ENCODE assay signal across 8 mouse cellular contexts in genomic region chr11:21093081-21093815, GRCm38 (mm10). TPM values are rescaled to one million over a fixed set of nuclear protein-coding genes. Genes with fewer than 3 reads are reported as not detected.
A peak's percentile ranks its signal among the peaks of the same experiment; 100 is the strongest.
DNase-seq lines count a peak whose midpoint lies in the region; ATAC-seq and TF ChIP-seq lines count a peak whose summit lies in the region.

No protein-coding gene starts in this region.

- ATAC-seq in limb, embryonic 15.5 days (ENCODE audit: insufficient number of reproducible peaks, low FRiP score, low TSS enrichment, low read depth) = no peak
- no peak for ATAC-seq in stomach, embryonic 16.5 days (ENCODE audit: insufficient read depth, low FRiP score)

- H3K4me1 ChIP-seq in heart, adult 2 months (ENCODE audit: control insufficient read depth, insufficient read depth, low read length) = peaks cover 4% of the 10 kb centered on the region
- peaks cover 3% of the 10 kb centered on the region for H3K4me1 ChIP-seq in testis, adult 2 months (ENCODE audit: control insufficient read depth, insufficient read depth, low read length)
- peaks cover 6% of the 10 kb centered on the region; the same call in 1 of the 2 replicates for H3K4me1 ChIP-seq in limb, embryonic 15.5 days
- H3K4me1 ChIP-seq in stomach, embryonic 16.5 days (ENCODE audit: control insufficient read depth, insufficient read depth, low read length) = peaks cover 10% of the 10 kb centered on the region

- WGBS in heart, adult 2 months = 35% methylated on average over 3 of the region's 3 CpGs
- WGBS in limb, embryonic 15.5 days = 39% methylated on average over 3 of the region's 3 CpGs
- WGBS in stomach, embryonic 16.5 days = 43% methylated on average over 3 of the region's 3 CpGs

- no peaks in the 10 kb centered on the region for H3K27me3 ChIP-seq in heart, adult 2 months (ENCODE audit: control insufficient read depth, insufficient read depth, low read length)
- H3K27me3 ChIP-seq in testis, adult 2 months (ENCODE audit: control insufficient read depth, insufficient read depth, low read length) = no peaks in the 10 kb centered on the region
- H3K27me3 ChIP-seq in limb, embryonic 15.5 days = no peaks in the 10 kb centered on the region
- H3K27me3 ChIP-seq in stomach, embryonic 16.5 days (ENCODE audit: control insufficient read depth, insufficient read depth, low read length) = no peaks in the 10 kb centered on the region

- no peak for TF ChIP-seq POLR2A in heart, adult 2 months (IDR thresholded peaks at IDR 0.05; ENCODE audit: insufficient read depth, low read depth, low read length)
- no peak for TF ChIP-seq POLR2A in testis, adult 2 months (IDR thresholded peaks at IDR 0.05; ENCODE audit: control insufficient read depth, low read depth, low read length)

- no peak overlapping the region for H3K9ac ChIP-seq in heart, adult 2 months (ENCODE audit: low read depth, low read length)
- H3K9ac ChIP-seq in limb, embryonic 15.5 days = no peak overlapping the region
- H3K9ac ChIP-seq in stomach, embryonic 16.5 days (ENCODE audit: low read length) = peak overlapping the region; percentile 46; the same call in 1 of the 2 replicates

- H3K27ac ChIP-seq in heart, adult 2 months = peak overlapping the region; percentile 16; the same call in 1 of the 2 replicates
- H3K27ac ChIP-seq in testis, adult 2 months (ENCODE audit: control insufficient read depth, insufficient read depth, low read depth, low read length) = no peak overlapping the region
- H3K27ac ChIP-seq in limb, embryonic 15.5 days = no peak overlapping the region
- H3K27ac ChIP-seq in stomach, embryonic 16.5 days (ENCODE audit: low read length) = no peak overlapping the region

- no peak for TF ChIP-seq EP300 in heart, adult 2 months (IDR thresholded peaks at IDR 0.05; ENCODE audit: insufficient read depth, low read depth, low read length)

- no peak for DNase-seq in heart, adult 2 months
- no peak for DNase-seq in heart, adult 9 months (ENCODE audit: low spot score in 2 of 2)
- no peak for DNase-seq in testis, postnatal 10 days (ENCODE audit: low spot score)
- no peak for DNase-seq in left cerebral cortex, adult 9 months (ENCODE audit: low spot score in 2 of 2)
- DNase-seq in adrenal gland, adult (ENCODE audit: inconsistent age in 2 of 2, low spot score in 1 of 2) = no peak

- peaks cover 5% of the 10 kb centered on the region for H3K79me2 ChIP-seq in heart, adult 2 months (replicated peaks; ENCODE audit: control insufficient read depth, insufficient read depth, low read length)

- peak overlapping the region; percentile 19; the same call in 1 of the 2 replicates for H3K4me2 ChIP-seq in limb, embryonic 15.5 days
- H3K4me2 ChIP-seq in stomach, embryonic 16.5 days (ENCODE audit: low read depth, low read length) = peak overlapping the region; percentile 44

- peak overlapping the region; percentile 99; the same call in 1 of the 2 replicates for H3K4me3 ChIP-seq in heart, adult 2 months
- peak overlapping the region; percentile 34; the same call in 1 of the 2 replicates for H3K4me3 ChIP-seq in testis, adult 2 months (ENCODE audit: control insufficient read depth, low read depth, low read length)
- H3K4me3 ChIP-seq in limb, embryonic 15.5 days = no peak overlapping the region
- H3K4me3 ChIP-seq in stomach, embryonic 16.5 days (replicated peaks; ENCODE audit: low read length) = no peak overlapping the region; the same call in 1 of the 2 replicates

- H3K9me3 ChIP-seq in limb, embryonic 15.5 days = no peaks in the 10 kb centered on the region
- no peaks in the 10 kb centered on the region for H3K9me3 ChIP-seq in stomach, embryonic 16.5 days (replicated peaks; ENCODE audit: control insufficient read depth, low read length)

- peaks cover 7% of the 10 kb centered on the region for H3K36me3 ChIP-seq in heart, adult 2 months (ENCODE audit: control insufficient read depth, insufficient read depth, low read length)
- H3K36me3 ChIP-seq in testis, adult 2 months (ENCODE audit: control insufficient read depth, insufficient read depth, low read length) = no peaks in the 10 kb centered on the region
- no peaks in the 10 kb centered on the region for H3K36me3 ChIP-seq in limb, embryonic 15.5 days
- H3K36me3 ChIP-seq in stomach, embryonic 16.5 days (ENCODE audit: control insufficient read depth, insufficient read depth, low read length) = no peaks in the 10 kb centered on the region

- TF ChIP-seq CTCF in heart, adult 2 months (IDR thresholded peaks at IDR 0.05) = no peak
- TF ChIP-seq CTCF in testis, adult 2 months (IDR thresholded peaks at IDR 0.05; ENCODE audit: control insufficient read depth, insufficient read depth, insufficient replicate concordance, low read depth, low read length) = no peak

- intact Hi-C loops in heart, adult 2 months (cut with DNase I) = loop anchor here (2.0 to 5.0 kb wide), 4 partner anchors 34 to 261 kb away; partner anchors contain the start of genes Lgalsl and Vps54

RNA-seq across cellular contexts. Expression of gene Peli1, which starts 2.2 kb away (rescaled TPM):
- 10 to 100 TPM; 13.6 to 13.7 TPM for total RNA-seq in heart, adult 2 months (2021)
- 6.2 and 9.9 TPM in 2 replicates for polyA plus RNA-seq in heart, adult 2 months (2012; rRNA removed)
- 4.7 and 5.2 TPM in 2 replicates for polyA plus RNA-seq in testis, adult 2 months (2012; rRNA removed)
- polyA plus RNA-seq in limb, embryonic 15.5 days (2015; fragmentation: Nextera tagmentation; extraction: Ambion mirVana) = 33.8 and 38.5 TPM in 2 replicates
- 21.1 and 24.3 TPM in 2 replicates for polyA plus RNA-seq in stomach, embryonic 16.5 days (2015; fragmentation: Nextera tagmentation; extraction: Ambion mirVana)

Comparison
In these comparisons a context has a peak if more than half of its experiments do, and no peak if none do; other contexts are left out.
1. H3K4me3 ChIP-seq: peak in heart, adult 2 months (single experiment) and testis, adult 2 months (single experiment); none in limb, embryonic 15.5 days (single experiment) and stomach, embryonic 16.5 days (single experiment).